Mouse (Mus musculus): Measurements from ENCODE around the gene A230050P20Rik. TPM values are rescaled to one million over a fixed set of nuclear protein-coding genes. Genes with fewer than 3 reads are reported as not detected.
"Not testable (repeated sequence)": the region's sequence is repeated elsewhere in the genome, so short reads cannot be mapped to it uniquely, and the experiment has no call there.

Gene A230050P20Rik
- polyA plus RNA-seq, 1 experiment, result 11.8 TPM

DNA sequence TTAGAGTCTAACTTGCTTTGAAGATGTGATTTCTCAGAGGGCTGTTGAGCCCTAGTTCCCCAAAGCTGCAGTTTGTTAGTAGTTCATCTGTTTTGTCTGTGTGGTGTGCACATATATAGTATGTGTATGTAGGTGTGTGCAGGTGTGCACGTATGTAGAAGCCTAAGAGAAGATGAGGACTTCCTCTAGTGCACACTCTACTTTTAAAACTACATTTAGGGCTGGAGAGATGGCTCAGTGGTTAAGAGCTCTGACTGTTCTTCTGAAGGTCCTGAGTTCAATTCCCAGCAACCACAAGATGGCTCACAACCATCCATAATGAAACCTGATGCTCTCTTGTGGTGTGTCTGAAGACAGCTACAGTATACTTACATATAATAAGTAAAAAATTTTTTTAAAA is 33.6 kb upstream of the A230050P20Rik start:
- H3K79me2 ChIP-seq (ENCODE audit: control insufficient read depth, insufficient read depth), result no peaks in the 10 kb centered on the region
- H3ac ChIP-seq (ENCODE audit: control insufficient read depth, insufficient read length, low read depth), result no peak overlapping the region
- H3K27me3 ChIP-seq (ENCODE audit: control insufficient read depth, insufficient read depth, insufficient read length), result peaks cover 16% of the 10 kb centered on the region
- no peak overlapping the region for H3K4me3 ChIP-seq (ENCODE audit: insufficient read depth, poor library complexity, severe bottlenecking)
- TF ChIP-seq FOSL1 (IDR thresholded peaks at IDR 0.05; ENCODE audit: insufficient read depth, low read length, poor library complexity, severe bottlenecking), result no peak
- no peak for TF ChIP-seq MYOG (IDR thresholded peaks at IDR 0.05; ENCODE audit: control insufficient read depth, extremely low read depth, insufficient read length)
- TF ChIP-seq CEBPB (IDR thresholded peaks at IDR 0.05; ENCODE audit: low read depth), result no peak
- no peak for TF ChIP-seq CTCF (IDR thresholded peaks at IDR 0.05; ENCODE audit: control insufficient read depth, insufficient read depth, insufficient read length)
- TF ChIP-seq MAX (IDR thresholded peaks at IDR 0.05), result no peak
- no peak for TF ChIP-seq MYOD1 (IDR thresholded peaks at IDR 0.05; ENCODE audit: control insufficient read depth, insufficient read length, low read depth)
- no peak for TF ChIP-seq USF1 (IDR thresholded peaks at IDR 0.05; ENCODE audit: low read depth)
- no peaks in the 10 kb centered on the region for H3K36me3 ChIP-seq (ENCODE audit: control insufficient read depth, insufficient read depth)
- no peaks in the 10 kb centered on the region for H3K79me3 ChIP-seq (ENCODE audit: low read depth)

- not testable (repeated sequence) for H3ac ChIP-seq (ENCODE audit: control insufficient read depth, insufficient read length, low read depth); H3K4me3 ChIP-seq (ENCODE audit: insufficient read depth, poor library complexity, severe bottlenecking); H3K79me3 ChIP-seq (ENCODE audit: low read depth); H3K79me2 ChIP-seq (ENCODE audit: control insufficient read depth, insufficient read depth); H3K36me3 ChIP-seq (ENCODE audit: control insufficient read depth, insufficient read depth)
- H3K27me3 ChIP-seq (ENCODE audit: control insufficient read depth, insufficient read depth, insufficient read length), result peaks cover 16% of the 10 kb centered on the region
Measured at GRCm38 (mm10) chr9:20835431-20835954, 32.9 kb upstream of the A230050P20Rik start.

DNA sequence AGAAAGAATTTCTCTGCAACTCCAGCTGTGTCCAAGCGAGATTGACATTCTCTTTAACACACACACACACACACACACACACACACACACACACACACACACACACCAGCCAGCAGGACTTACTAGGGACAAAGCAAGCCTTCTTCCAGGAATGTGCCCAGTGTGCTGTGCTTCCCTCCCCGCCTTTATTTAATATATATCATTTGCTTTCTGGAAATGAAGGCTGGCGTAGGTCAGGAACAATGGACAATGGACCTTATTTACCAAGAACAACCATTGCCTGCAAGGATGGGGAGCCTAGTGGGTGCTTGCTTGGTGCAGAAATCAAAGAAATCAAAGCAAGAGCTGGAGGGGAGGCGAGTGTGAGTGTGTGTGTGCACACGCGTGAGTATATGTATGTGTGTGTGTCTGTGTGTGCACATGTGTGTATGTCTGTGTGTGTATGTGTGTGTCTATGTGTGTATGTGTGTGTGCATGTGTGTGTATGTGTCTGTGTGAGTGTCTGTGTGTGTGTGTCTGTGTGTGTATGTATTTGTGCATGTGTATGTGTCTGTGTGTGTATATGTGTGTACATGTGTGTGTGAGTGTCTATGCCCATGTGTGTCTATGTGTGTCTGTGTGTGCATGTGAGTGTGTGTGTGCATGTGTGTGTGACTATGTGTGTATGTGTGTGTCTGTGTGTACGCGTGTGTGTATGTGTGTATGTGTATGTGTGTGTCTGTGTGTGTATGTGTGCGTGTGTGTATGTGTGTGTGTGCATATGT is 31.1 kb upstream of the A230050P20Rik start:
- no peaks in the 10 kb centered on the region for H3K36me3 ChIP-seq (ENCODE audit: control insufficient read depth, insufficient read depth)
- no peak overlapping the region for H3K4me3 ChIP-seq (ENCODE audit: insufficient read depth, poor library complexity, severe bottlenecking)

GRCm38 (mm10) chr9:20838931-20839330 is 29.5 kb upstream of the A230050P20Rik start:
- no peak overlapping the region for H3K4me3 ChIP-seq (ENCODE audit: insufficient read depth, poor library complexity, severe bottlenecking)
- H3K27me3 ChIP-seq (ENCODE audit: control insufficient read depth, insufficient read depth, insufficient read length), result peaks cover 3% of the 10 kb centered on the region
- H3ac ChIP-seq (ENCODE audit: control insufficient read depth, insufficient read length, low read depth), result no peak overlapping the region
- no peaks in the 10 kb centered on the region for H3K36me3 ChIP-seq (ENCODE audit: control insufficient read depth, insufficient read depth)
- H3K79me3 ChIP-seq (ENCODE audit: low read depth), result no peaks in the 10 kb centered on the region
- H3K79me2 ChIP-seq (ENCODE audit: control insufficient read depth, insufficient read depth), result no peaks in the 10 kb centered on the region
- TF ChIP-seq MAX (IDR thresholded peaks at IDR 0.05) (no peak), MYOD1 (IDR thresholded peaks at IDR 0.05; ENCODE audit: control insufficient read depth, insufficient read length, low read depth) (no peak), MYOG (IDR thresholded peaks at IDR 0.05; ENCODE audit: control insufficient read depth, extremely low read depth, insufficient read length) (no peak)

More for the DNA sequence above, 31.1 kb upstream of the A230050P20Rik start:
- H3ac ChIP-seq (ENCODE audit: control insufficient read depth, insufficient read length, low read depth), result no peak overlapping the region
- TF ChIP-seq MYOG (IDR thresholded peaks at IDR 0.05; ENCODE audit: control insufficient read depth, extremely low read depth, insufficient read length) (no peak), FOSL1 (IDR thresholded peaks at IDR 0.05; ENCODE audit: insufficient read depth, low read length, poor library complexity, severe bottlenecking) (no peak)
- no peaks in the 10 kb centered on the region for H3K79me2 ChIP-seq (ENCODE audit: control insufficient read depth, insufficient read depth)
- peaks cover 19% of the 10 kb centered on the region for H3K27me3 ChIP-seq (ENCODE audit: control insufficient read depth, insufficient read depth, insufficient read length)
- H3K79me3 ChIP-seq (ENCODE audit: low read depth), result no peaks in the 10 kb centered on the region

GRCm38 (mm10) chr9:20842211-20842610 is 26.2 kb upstream of the A230050P20Rik start:
- no peaks in the 10 kb centered on the region for H3K36me3 ChIP-seq (ENCODE audit: control insufficient read depth, insufficient read depth)
- TF ChIP-seq MYOG (IDR thresholded peaks at IDR 0.05; ENCODE audit: control insufficient read depth, extremely low read depth, insufficient read length) (no peak), USF1 (IDR thresholded peaks at IDR 0.05; ENCODE audit: low read depth) (no peak), CEBPB (IDR thresholded peaks at IDR 0.05; ENCODE audit: low read depth) (no peak), FOSL1 (IDR thresholded peaks at IDR 0.05; ENCODE audit: insufficient read depth, low read length, poor library complexity, severe bottlenecking) (no peak), CTCF (IDR thresholded peaks at IDR 0.05; ENCODE audit: control insufficient read depth, insufficient read depth, insufficient read length) (no peak), MYOD1 (IDR thresholded peaks at IDR 0.05; ENCODE audit: control insufficient read depth, insufficient read length, low read depth) (no peak), MAX (IDR thresholded peaks at IDR 0.05) (no peak)
- H3K4me3 ChIP-seq (ENCODE audit: insufficient read depth, poor library complexity, severe bottlenecking), result no peak overlapping the region

DNA sequence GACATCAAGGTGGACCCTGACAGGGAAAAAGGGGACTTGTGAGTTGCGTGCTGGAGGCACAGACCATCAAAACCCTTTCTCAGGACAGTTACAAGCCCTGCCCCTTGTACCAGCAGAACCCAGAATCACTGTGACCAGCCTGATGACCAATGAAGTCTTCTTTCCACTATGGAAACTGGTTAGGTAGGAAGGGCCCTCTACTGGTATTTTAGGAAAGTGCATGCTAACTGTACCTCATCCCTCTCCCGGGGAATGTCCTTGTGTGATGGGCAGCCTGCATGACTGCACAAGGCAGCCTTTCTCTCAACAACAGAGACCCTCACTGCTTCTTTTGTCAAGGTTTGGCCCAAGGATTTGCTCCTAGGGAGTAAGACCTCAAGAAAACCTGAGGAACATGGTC is 25.8 kb upstream of the A230050P20Rik start:
- no peaks in the 10 kb centered on the region for H3K79me2 ChIP-seq (ENCODE audit: control insufficient read depth, insufficient read depth)
- H3K36me3 ChIP-seq (ENCODE audit: control insufficient read depth, insufficient read depth), result no peaks in the 10 kb centered on the region
- TF ChIP-seq MYOD1 (IDR thresholded peaks at IDR 0.05; ENCODE audit: control insufficient read depth, insufficient read length, low read depth) (no peak), CEBPB (IDR thresholded peaks at IDR 0.05; ENCODE audit: low read depth) (no peak), USF1 (IDR thresholded peaks at IDR 0.05; ENCODE audit: low read depth) (no peak), MAX (IDR thresholded peaks at IDR 0.05) (no peak), FOSL1 (IDR thresholded peaks at IDR 0.05; ENCODE audit: insufficient read depth, low read length, poor library complexity, severe bottlenecking) (no peak), MYOG (IDR thresholded peaks at IDR 0.05; ENCODE audit: control insufficient read depth, extremely low read depth, insufficient read length) (no peak), CTCF (IDR thresholded peaks at IDR 0.05; ENCODE audit: control insufficient read depth, insufficient read depth, insufficient read length) (no peak)
- no peak overlapping the region for H3K4me3 ChIP-seq (ENCODE audit: insufficient read depth, poor library complexity, severe bottlenecking)
- no peaks in the 10 kb centered on the region for H3K79me3 ChIP-seq (ENCODE audit: low read depth)
- H3ac ChIP-seq (ENCODE audit: control insufficient read depth, insufficient read length, low read depth), result no peak overlapping the region
- H3K27me3 ChIP-seq (ENCODE audit: control insufficient read depth, insufficient read depth, insufficient read length), result peaks cover 17% of the 10 kb centered on the region

More at GRCm38 (mm10) chr9:20842211-20842610, 26.2 kb upstream of the A230050P20Rik start:
- no peaks in the 10 kb centered on the region for H3K79me3 ChIP-seq (ENCODE audit: low read depth)
- H3K27me3 ChIP-seq (ENCODE audit: control insufficient read depth, insufficient read depth, insufficient read length), result peaks cover 15% of the 10 kb centered on the region
- no peaks in the 10 kb centered on the region for H3K79me2 ChIP-seq (ENCODE audit: control insufficient read depth, insufficient read depth)
- no peak overlapping the region for H3ac ChIP-seq (ENCODE audit: control insufficient read depth, insufficient read length, low read depth)

Measured in C2C12 (cell line).